Mouse (Mus musculus) lung, postnatal 25 days (tissue): ENCODE data around the gene Cyb5r1.

Experiments used
- DNase-seq: peaks from one replicate; pipeline ENCODE4 v3.0.0; 2022; ENCODE audit warnings: low spot score

Cyb5r1 gene

DNA sequence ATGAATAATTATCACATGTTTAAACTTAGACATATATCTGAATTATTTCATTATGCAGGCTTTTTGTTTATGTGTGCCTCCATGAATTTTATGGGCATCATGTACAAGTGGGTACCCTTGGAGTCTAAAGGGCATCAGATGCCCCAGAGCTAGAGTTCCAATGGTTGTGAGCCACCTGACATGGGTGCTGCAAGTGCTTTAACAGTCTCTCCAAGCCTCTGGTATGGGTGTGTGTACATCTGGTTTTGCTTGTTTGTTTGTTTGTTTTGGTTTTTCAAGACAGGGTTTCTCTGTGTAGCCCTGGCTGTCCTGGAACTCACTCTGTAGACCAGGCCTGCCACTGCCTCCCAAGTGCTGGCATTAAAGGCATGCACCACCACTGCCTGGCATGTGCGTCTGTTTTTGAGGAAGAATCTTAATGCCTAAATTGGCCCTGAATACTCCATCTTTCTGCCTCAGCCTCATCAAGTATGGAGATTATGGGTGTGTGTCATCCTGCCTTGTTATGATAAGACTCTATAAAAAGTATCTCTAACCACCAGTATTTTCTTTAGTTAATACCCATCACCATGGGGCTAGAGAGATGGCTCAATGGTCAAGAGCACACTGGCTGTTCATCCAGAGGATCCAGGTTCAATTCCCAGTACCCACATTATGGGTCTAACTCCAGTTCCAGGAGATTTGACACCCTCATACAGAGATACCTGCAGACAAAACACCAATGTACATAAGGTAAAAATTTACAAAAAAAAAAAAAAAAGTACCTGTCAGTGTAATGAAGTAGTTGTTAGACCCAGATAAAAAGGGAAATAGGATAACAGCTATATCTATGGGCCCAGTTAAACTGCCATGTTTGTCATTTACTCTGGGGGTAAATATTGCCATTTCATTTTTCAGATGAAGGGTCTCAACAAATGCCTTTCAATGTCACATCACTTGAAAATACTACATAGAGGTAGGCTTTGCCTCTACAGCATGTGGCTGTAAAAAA lies 55.2 kb downstream of the Cyb5r1 start:
- no peak for DNase-seq
